Mouse (Mus musculus) lung, postnatal 0 days (tissue): ENCODE data around the gene Stxbp6.

Experiments used
- CTCF ChIP-seq: IDR thresholded peaks from 2 replicates; pipeline ENCODE4 v1.5.1; 2016; ENCODE audit warnings: antibody characterized with exemption, mild to moderate bottlenecking
- EP300 ChIP-seq: IDR thresholded peaks from 2 replicates; pipeline ENCODE4 v1.6.1; 2016; ENCODE audit warnings: antibody characterized with exemption, mild to moderate bottlenecking, control low read depth

DNA sequence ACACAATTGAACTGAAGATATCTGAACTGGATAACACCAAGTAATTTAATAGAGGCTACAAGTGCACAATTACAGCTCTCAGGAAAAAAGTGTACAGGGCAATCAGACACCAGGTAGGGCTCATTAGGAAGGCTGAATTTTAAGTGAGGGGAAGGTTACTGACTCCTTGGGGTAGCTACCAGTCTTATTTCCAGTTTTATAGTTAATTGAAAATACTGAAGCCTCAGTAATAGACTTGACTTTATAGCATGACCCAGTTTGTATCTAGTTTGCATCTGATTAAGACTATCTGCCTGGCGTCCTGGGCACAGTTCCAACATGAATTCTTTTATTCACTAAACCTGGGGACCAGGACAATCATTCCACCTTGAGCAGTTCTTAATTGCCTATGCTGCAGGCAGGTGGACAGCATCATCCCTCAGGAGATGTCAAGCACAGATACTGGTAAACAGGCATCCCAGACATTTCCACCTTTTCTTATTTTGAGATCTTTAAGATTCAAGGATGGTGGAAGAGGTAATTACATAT, 171.2 kb downstream of the Stxbp6 start:
- no peak for TF ChIP-seq EP300
- TF ChIP-seq CTCF: no peak
